Mouse (Mus musculus): Measurements from ENCODE around the gene Ece1. TPM values are rescaled to one million over a fixed set of nuclear protein-coding genes. Genes with fewer than 3 reads are reported as not detected.

Gene Ece1
- polyA plus RNA-seq, 1 experiment from 2014 or later, result 62.1 TPM

- H3K4me3 ChIP-seq (ENCODE audit: low read depth, low read length), result no peak overlapping the region
- 90% methylated on average over 2 of the region's 2 CpGs for WGBS
- ATAC-seq (ENCODE audit: low read depth) (no peak), DNase-seq (ENCODE audit: low spot score) (no peak)
- no peak overlapping the region for H3K9ac ChIP-seq (ENCODE audit: low read depth, low read length)
- H3K36me3 ChIP-seq (ENCODE audit: control insufficient read depth, insufficient read depth, low read length), result peaks cover 86% of the 10 kb centered on the region
- no peak overlapping the region for H3K4me2 ChIP-seq (ENCODE audit: low read depth, low read length)
- H3K9me3 ChIP-seq (ENCODE audit: control insufficient read depth, low read length), result peaks cover under 1% of the 10 kb centered on the region; the same call in 1 of the 2 replicates
- H3K27me3 ChIP-seq (replicated peaks; ENCODE audit: control insufficient read depth, insufficient read depth, low read length), result no peaks in the 10 kb centered on the region
- no peaks in the 10 kb centered on the region for H3K4me1 ChIP-seq (ENCODE audit: control insufficient read depth, insufficient read depth, low read length)
- H3K27ac ChIP-seq (replicated peaks; ENCODE audit: low read depth, low read length), result no peak overlapping the region
Observed at GRCm38 (mm10) chr4:137954184-137954583, 92.1 kb downstream of the Ece1 start.

- Histone ChIP-seq H3K4me3 (ENCODE audit: low read depth, low read length) (no peak overlapping the region), H3K27ac (replicated peaks; ENCODE audit: low read depth, low read length) (no peak overlapping the region), H3K27me3 (replicated peaks; ENCODE audit: control insufficient read depth, insufficient read depth, low read length) (no peaks in the 10 kb centered on the region), H3K9me3 (ENCODE audit: control insufficient read depth, low read length) (peaks cover 6% of the 10 kb centered on the region; the same call in 1 of the 2 replicates), H3K9ac (ENCODE audit: low read depth, low read length) (no peak overlapping the region), H3K4me1 (ENCODE audit: control insufficient read depth, insufficient read depth, low read length) (no peaks in the 10 kb centered on the region), H3K36me3 (ENCODE audit: control insufficient read depth, insufficient read depth, low read length) (peaks cover 86% of the 10 kb centered on the region), H3K4me2 (ENCODE audit: low read depth, low read length) (no peak overlapping the region)
- peak; percentile 88 for DNase-seq (ENCODE audit: low spot score)
- peak; percentile 65 for ATAC-seq (ENCODE audit: low read depth)
- 63% methylated on average over 8 of the region's 8 CpGs for WGBS
Observed at GRCm38 (mm10) chr4:137954926-137955396, 92.9 kb downstream of the Ece1 start.

GRCm38 (mm10) chr4:137956260-137956659, 94.2 kb downstream of the Ece1 start:
- Histone ChIP-seq H3K27me3 (replicated peaks; ENCODE audit: control insufficient read depth, insufficient read depth, low read length) (no peaks in the 10 kb centered on the region), H3K4me2 (ENCODE audit: low read depth, low read length) (no peak overlapping the region), H3K4me1 (ENCODE audit: control insufficient read depth, insufficient read depth, low read length) (no peaks in the 10 kb centered on the region), H3K27ac (replicated peaks; ENCODE audit: low read depth, low read length) (no peak overlapping the region), H3K9me3 (ENCODE audit: control insufficient read depth, low read length) (peaks cover 6% of the 10 kb centered on the region; the same call in 1 of the 2 replicates), H3K4me3 (ENCODE audit: low read depth, low read length) (no peak overlapping the region), H3K36me3 (ENCODE audit: control insufficient read depth, insufficient read depth, low read length) (peaks cover 79% of the 10 kb centered on the region), H3K9ac (ENCODE audit: low read depth, low read length) (no peak overlapping the region)
- ATAC-seq (ENCODE audit: low read depth) (no peak), DNase-seq (ENCODE audit: low spot score) (no peak)
- WGBS, result 91% methylated on average over 15 of the region's 15 CpGs

- Histone ChIP-seq H3K4me2 (ENCODE audit: low read depth, low read length) (no peak overlapping the region), H3K9ac (ENCODE audit: low read depth, low read length) (no peak overlapping the region), H3K36me3 (ENCODE audit: control insufficient read depth, insufficient read depth, low read length) (peaks cover 89% of the 10 kb centered on the region), H3K4me3 (ENCODE audit: low read depth, low read length) (no peak overlapping the region), H3K4me1 (ENCODE audit: control insufficient read depth, insufficient read depth, low read length) (no peaks in the 10 kb centered on the region), H3K27ac (replicated peaks; ENCODE audit: low read depth, low read length) (no peak overlapping the region), H3K27me3 (replicated peaks; ENCODE audit: control insufficient read depth, insufficient read depth, low read length) (no peaks in the 10 kb centered on the region), H3K9me3 (ENCODE audit: control insufficient read depth, low read length) (peaks cover 6% of the 10 kb centered on the region; the same call in 1 of the 2 replicates)
- DNase-seq (ENCODE audit: low spot score) (no peak), ATAC-seq (ENCODE audit: low read depth) (no peak)
- WGBS, result 92% methylated on average over 13 of the region's 13 CpGs
Observed at GRCm38 (mm10) chr4:137959889-137960665, 98.0 kb downstream of the Ece1 start.

- WGBS, result 90% methylated on average over 11 of the region's 11 CpGs
- Histone ChIP-seq H3K9ac (ENCODE audit: low read depth, low read length) (no peak overlapping the region), H3K36me3 (ENCODE audit: control insufficient read depth, insufficient read depth, low read length) (peaks cover 91% of the 10 kb centered on the region), H3K4me1 (ENCODE audit: control insufficient read depth, insufficient read depth, low read length) (no peaks in the 10 kb centered on the region), H3K27me3 (replicated peaks; ENCODE audit: control insufficient read depth, insufficient read depth, low read length) (no peaks in the 10 kb centered on the region), H3K27ac (replicated peaks; ENCODE audit: low read depth, low read length) (no peak overlapping the region; the same call in 1 of the 2 replicates), H3K4me3 (ENCODE audit: low read depth, low read length) (no peak overlapping the region), H3K9me3 (ENCODE audit: control insufficient read depth, low read length) (peaks cover 6% of the 10 kb centered on the region; the same call in 1 of the 2 replicates), H3K4me2 (ENCODE audit: low read depth, low read length) (no peak overlapping the region)
- DNase-seq (ENCODE audit: low spot score) (no peak), ATAC-seq (ENCODE audit: low read depth) (no peak)
Observed at GRCm38 (mm10) chr4:137960757-137961156, 98.7 kb downstream of the Ece1 start.

GRCm38 (mm10) chr4:137962643-137963350, 100.8 kb downstream of the Ece1 start:
- Histone ChIP-seq H3K9ac (ENCODE audit: low read depth, low read length) (no peak overlapping the region), H3K36me3 (ENCODE audit: control insufficient read depth, insufficient read depth, low read length) (peaks cover 75% of the 10 kb centered on the region), H3K4me3 (ENCODE audit: low read depth, low read length) (no peak overlapping the region), H3K4me1 (ENCODE audit: control insufficient read depth, insufficient read depth, low read length) (no peaks in the 10 kb centered on the region), H3K9me3 (ENCODE audit: control insufficient read depth, low read length) (peaks cover 6% of the 10 kb centered on the region; the same call in 1 of the 2 replicates), H3K27ac (replicated peaks; ENCODE audit: low read depth, low read length) (no peak overlapping the region), H3K4me2 (ENCODE audit: low read depth, low read length) (no peak overlapping the region), H3K27me3 (replicated peaks; ENCODE audit: control insufficient read depth, insufficient read depth, low read length) (no peaks in the 10 kb centered on the region)
- 92% methylated on average over 20 of the region's 20 CpGs for WGBS
- no peak for DNase-seq (ENCODE audit: low spot score)
- no peak for ATAC-seq (ENCODE audit: low read depth)

- DNase-seq (ENCODE audit: low spot score) (no peak), ATAC-seq (ENCODE audit: low read depth) (no peak)
- Histone ChIP-seq H3K9ac (ENCODE audit: low read depth, low read length) (no peak overlapping the region), H3K4me3 (ENCODE audit: low read depth, low read length) (no peak overlapping the region), H3K4me2 (ENCODE audit: low read depth, low read length) (no peak overlapping the region), H3K36me3 (ENCODE audit: control insufficient read depth, insufficient read depth, low read length) (peaks cover 69% of the 10 kb centered on the region), H3K27ac (replicated peaks; ENCODE audit: low read depth, low read length) (no peak overlapping the region), H3K4me1 (ENCODE audit: control insufficient read depth, insufficient read depth, low read length) (no peaks in the 10 kb centered on the region), H3K9me3 (ENCODE audit: control insufficient read depth, low read length) (peaks cover 6% of the 10 kb centered on the region; the same call in 1 of the 2 replicates), H3K27me3 (replicated peaks; ENCODE audit: control insufficient read depth, insufficient read depth, low read length) (no peaks in the 10 kb centered on the region)
- WGBS, result 84% methylated on average over 6 of the region's 6 CpGs
Observed at GRCm38 (mm10) chr4:137963431-137963830, 101.4 kb downstream of the Ece1 start.

GRCm38 (mm10) chr4:137963881-137964584, 102.0 kb downstream of the Ece1 start:
- Histone ChIP-seq H3K9me3 (ENCODE audit: control insufficient read depth, low read length) (peaks cover 6% of the 10 kb centered on the region; the same call in 1 of the 2 replicates), H3K4me1 (ENCODE audit: control insufficient read depth, insufficient read depth, low read length) (no peaks in the 10 kb centered on the region), H3K4me2 (ENCODE audit: low read depth, low read length) (no peak overlapping the region), H3K4me3 (ENCODE audit: low read depth, low read length) (no peak overlapping the region), H3K27me3 (replicated peaks; ENCODE audit: control insufficient read depth, insufficient read depth, low read length) (no peaks in the 10 kb centered on the region), H3K36me3 (ENCODE audit: control insufficient read depth, insufficient read depth, low read length) (peaks cover 63% of the 10 kb centered on the region), H3K9ac (ENCODE audit: low read depth, low read length) (no peak overlapping the region), H3K27ac (replicated peaks; ENCODE audit: low read depth, low read length) (no peak overlapping the region)
- peak; percentile 64; the same call in 1 of the 2 replicates for ATAC-seq (ENCODE audit: low read depth)
- whole genome bisulfite sequencing, result 55% methylated on average over 9 of the region's 9 CpGs
- DNase-seq (ENCODE audit: low spot score), result peak; percentile 69
